Mouse (Mus musculus) intestine, embryonic 14.5 days (tissue): ENCODE measurements at regions not wholly inside any gene's neighbourhood (a gene's known extent, or its start where the extent isn't known, plus 50 kb on each side); places are given as distances from the start of the nearest gene placed in this dataset.
A peak's percentile ranks its signal among the peaks of the same experiment; 100 is the strongest.

Experiments
- ATAC-seq: fragments of 200-750 bp; cut with Nextera tagmentation; replicated peaks from 2 replicates; pipeline ENCODE4 v1.8.0; 2017; ENCODE audit warnings: low read depth, moderate number of reproducible peaks, moderate TSS enrichment, moderate library complexity; ENCODE audit not compliant: low FRiP score, low TSS enrichment
- DNase-seq: peaks from one replicate; pipeline ENCODE4 v3.0.0-alpha.2; 2018; ENCODE audit warnings: low spot score
- H3K27ac ChIP-seq: fragments of 300-500 bp; sonication (generic); 2 replicates; pipeline ENCODE4 v1.5.1; 2014; ENCODE audit warnings: low read depth, mild to moderate bottlenecking, control low read depth
- H3K27me3 ChIP-seq: fragments of 300-500 bp; sonication (generic); replicated peaks from 2 replicates; pipeline ENCODE4 v1.6.1; 2014; ENCODE audit warnings: low read length, control low read depth; ENCODE audit not compliant: control insufficient read depth, insufficient read depth
- H3K36me3 ChIP-seq: fragments of 300-500 bp; sonication (generic); 2 replicates; pipeline ENCODE4 v1.6.1; 2014; ENCODE audit warnings: low read length, control low read depth; ENCODE audit not compliant: control insufficient read depth, insufficient read depth
- H3K4me1 ChIP-seq: fragments of 300-500 bp; sonication (generic); replicated peaks from 2 replicates; pipeline ENCODE4 v1.6.1; 2014; ENCODE audit warnings: low read length, control low read depth, mixed read lengths; ENCODE audit not compliant: control insufficient read depth, insufficient read depth
- H3K4me2 ChIP-seq: fragments of 300-500 bp; sonication (generic); 2 replicates; pipeline ENCODE4 v1.6.1; 2014; ENCODE audit warnings: low read length
- H3K4me3 ChIP-seq: fragments of 300-500 bp; sonication (generic); 2 replicates; pipeline ENCODE4 v1.5.1; 2014; ENCODE audit warnings: low read depth, low read length, control low read depth, mixed read lengths
- H3K9ac ChIP-seq: fragments of 300-500 bp; sonication (generic); 2 replicates; pipeline ENCODE4 v1.6.1; 2014; ENCODE audit warnings: mild to moderate bottlenecking, low read length
- H3K9me3 ChIP-seq: fragments of 300-500 bp; sonication (generic); 2 replicates; pipeline ENCODE4 v1.6.1; 2016; ENCODE audit warnings: low read length, control low read depth; ENCODE audit not compliant: control insufficient read depth
- WGBS: fragments of 180-500 bp; shearing (Covaris S2); extraction: QIAGEN DNeasy Blood & Tissue Kit; methylation state at CpG from one replicate; pipeline ENCODE4 v1.1.7; 2014; 5-methylcytosine and 5-hydroxymethylcytosine counted together

GRCm38 (mm10) chr10:118592648-118593368, 152.0 kb downstream of the Ifng start:
- Histone ChIP-seq H3K36me3 (no peaks in the 10 kb centered on the region), H3K9me3 (no peaks in the 10 kb centered on the region), H3K27me3 (no peaks in the 10 kb centered on the region), H3K4me2 (no peak overlapping the region), H3K9ac (no peak overlapping the region), H3K4me1 (no peaks in the 10 kb centered on the region), H3K4me3 (no peak overlapping the region), H3K27ac (no peak overlapping the region)
- DNase-seq: peak; percentile 91
- 43% methylated on average over 16 of the region's 16 CpGs for WGBS
- ATAC-seq: no peak

DNA sequence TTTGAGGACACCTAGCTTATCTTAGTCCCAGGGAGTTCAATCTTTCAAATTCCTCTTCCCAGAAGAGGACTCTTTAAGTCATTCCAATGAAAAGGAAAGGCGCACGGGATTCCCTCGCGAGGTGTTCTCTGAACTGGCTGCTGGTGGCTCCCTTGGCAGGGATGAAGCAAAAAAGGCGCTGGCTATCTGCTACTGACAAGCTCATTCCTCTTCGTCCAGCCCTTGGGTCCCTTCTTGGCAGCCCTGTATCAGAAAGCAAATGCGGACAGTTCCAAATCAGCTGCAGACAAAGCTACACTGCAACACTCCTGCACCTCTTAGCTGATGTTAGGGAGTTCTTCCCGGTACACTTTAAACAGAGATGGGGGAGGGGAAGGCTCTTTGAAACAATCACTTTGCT, 155.4 kb downstream of the Ifng start:
- Histone ChIP-seq H3K4me3 (no peak overlapping the region), H3K36me3 (no peaks in the 10 kb centered on the region), H3K4me2 (no peak overlapping the region), H3K27ac (no peak overlapping the region), H3K9ac (no peak overlapping the region), H3K27me3 (no peaks in the 10 kb centered on the region), H3K9me3 (no peaks in the 10 kb centered on the region), H3K4me1 (no peaks in the 10 kb centered on the region)
- ATAC-seq: no peak
- no peak for DNase-seq
- 46% methylated on average over 8 of the region's 8 CpGs for WGBS

- no peak overlapping the region for H3K4me2 ChIP-seq
- 78% methylated on average over 4 of the region's 4 CpGs for WGBS
- H3K27ac ChIP-seq: no peak overlapping the region
- no peak overlapping the region for H3K9ac ChIP-seq
- H3K4me1 ChIP-seq: no peaks in the 10 kb centered on the region
- H3K36me3 ChIP-seq: no peaks in the 10 kb centered on the region
- no peaks in the 10 kb centered on the region for H3K9me3 ChIP-seq
- DNase-seq (no peak), ATAC-seq (no peak)
- no peak overlapping the region for H3K4me3 ChIP-seq
- no peaks in the 10 kb centered on the region for H3K27me3 ChIP-seq
These were observed 157.7 kb downstream of the Ifng start for GRCm38 (mm10) chr10:118598497-118598896.

DNA sequence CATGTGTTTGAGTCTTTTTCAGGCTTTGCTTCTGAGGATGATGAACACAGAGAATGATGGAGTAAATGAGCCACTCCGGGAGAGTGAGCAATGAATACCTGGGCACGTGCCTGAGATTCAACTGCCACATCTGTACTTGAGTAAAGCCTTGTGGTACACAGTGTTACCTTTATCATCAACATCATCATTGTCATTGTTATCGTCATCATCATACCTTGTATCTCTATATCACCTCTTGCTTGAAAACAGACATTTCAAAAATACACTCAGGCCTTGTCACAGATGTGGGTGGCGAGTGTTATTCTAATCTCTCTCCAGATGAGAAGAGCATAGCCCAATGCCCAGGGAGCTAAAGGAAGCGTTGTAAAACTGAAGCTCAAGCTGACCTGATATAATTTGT, 158.4 kb downstream of the Ifng start:
- Histone ChIP-seq H3K4me1 (no peaks in the 10 kb centered on the region), H3K9ac (no peak overlapping the region), H3K4me2 (no peak overlapping the region), H3K36me3 (no peaks in the 10 kb centered on the region), H3K27me3 (no peaks in the 10 kb centered on the region), H3K27ac (no peak overlapping the region), H3K4me3 (no peak overlapping the region), H3K9me3 (no peaks in the 10 kb centered on the region)
- WGBS: 91% methylated on average over 5 of the region's 5 CpGs
- DNase-seq (no peak), ATAC-seq (no peak)

- Histone ChIP-seq H3K27ac (no peak overlapping the region), H3K27me3 (no peaks in the 10 kb centered on the region), H3K9me3 (no peaks in the 10 kb centered on the region), H3K4me2 (no peak overlapping the region), H3K36me3 (no peaks in the 10 kb centered on the region), H3K4me3 (no peak overlapping the region), H3K9ac (no peak overlapping the region), H3K4me1 (no peaks in the 10 kb centered on the region)
- 81% methylated on average over 4 of the region's 4 CpGs for WGBS
- DNase-seq (no peak), ATAC-seq (no peak)
These were observed 158.8 kb downstream of the Ifng start for GRCm38 (mm10) chr10:118599610-118600009.

DNA sequence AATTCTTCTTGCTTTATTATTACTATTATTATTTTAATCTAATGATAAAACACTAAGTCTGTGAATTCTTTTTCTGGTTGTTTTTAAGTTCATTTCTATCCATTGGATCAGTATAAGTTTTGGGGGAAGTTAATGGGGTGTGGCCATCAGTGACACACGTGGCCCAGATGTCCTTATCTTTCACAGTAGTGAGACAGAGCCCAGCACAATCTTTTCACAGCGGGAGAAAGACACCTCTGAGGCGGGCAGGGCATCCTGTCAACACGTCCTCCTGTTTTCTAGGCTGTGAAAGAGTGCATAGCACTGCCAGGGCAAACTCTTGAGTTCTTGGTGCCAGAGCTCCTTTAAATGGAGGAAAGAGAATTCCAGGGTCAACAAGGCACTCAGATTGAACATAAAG, 162.1 kb downstream of the Ifng start:
- Histone ChIP-seq H3K4me3 (no peak overlapping the region), H3K27me3 (no peaks in the 10 kb centered on the region), H3K4me2 (no peak overlapping the region), H3K9ac (no peak overlapping the region), H3K27ac (no peak overlapping the region), H3K36me3 (no peaks in the 10 kb centered on the region), H3K4me1 (no peaks in the 10 kb centered on the region), H3K9me3 (no peaks in the 10 kb centered on the region)
- no peak for DNase-seq
- ATAC-seq: no peak
- WGBS: 67% methylated on average over 4 of the region's 4 CpGs

- H3K36me3 ChIP-seq: no peaks in the 10 kb centered on the region
- H3K9ac ChIP-seq: no peak overlapping the region
- no peak overlapping the region for H3K4me3 ChIP-seq
- H3K9me3 ChIP-seq: no peaks in the 10 kb centered on the region
- H3K27me3 ChIP-seq: no peaks in the 10 kb centered on the region
- WGBS: 86% methylated on average over 13 of the region's 13 CpGs
- H3K4me1 ChIP-seq: no peaks in the 10 kb centered on the region
- H3K27ac ChIP-seq: no peak overlapping the region
- DNase-seq (no peak), ATAC-seq (no peak)
- H3K4me2 ChIP-seq: no peak overlapping the region
These were observed 163.1 kb downstream of the Ifng start for GRCm38 (mm10) chr10:118603857-118604414.

DNA sequence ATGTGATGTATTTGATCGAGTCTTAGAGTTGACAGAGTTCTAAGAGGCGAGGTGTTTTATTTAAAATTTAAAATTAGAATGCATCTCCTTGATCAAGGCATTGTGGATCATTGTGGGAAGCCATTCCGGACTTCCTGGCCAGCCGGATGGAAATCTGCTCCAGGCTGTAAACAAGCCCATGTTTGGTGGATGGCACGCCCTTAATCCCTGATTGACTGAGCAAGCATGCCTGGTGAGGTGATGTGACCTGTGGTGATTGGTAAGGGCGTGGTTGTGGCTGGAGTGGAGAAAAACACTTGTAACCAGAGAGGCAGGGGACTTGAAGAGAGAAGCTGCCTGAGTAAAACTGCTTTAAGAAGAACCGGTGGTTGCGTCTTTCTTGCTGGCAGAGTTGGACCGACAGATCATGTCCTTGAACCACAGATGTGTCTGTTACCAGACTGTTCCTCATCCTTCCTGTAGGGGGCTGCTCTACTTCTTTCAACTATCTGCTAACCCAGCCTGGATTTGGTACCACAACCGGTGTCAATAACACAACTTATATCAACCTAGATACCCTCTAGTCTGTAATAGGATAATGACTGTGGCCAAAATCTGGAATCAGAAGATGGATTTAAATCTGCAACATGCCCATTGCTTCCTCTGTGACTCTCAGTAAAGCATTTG, 164.4 kb downstream of the Ifng start:
- Histone ChIP-seq H3K27ac (no peak overlapping the region), H3K36me3 (no peaks in the 10 kb centered on the region), H3K9me3 (no peaks in the 10 kb centered on the region), H3K4me1 (no peaks in the 10 kb centered on the region), H3K27me3 (no peaks in the 10 kb centered on the region), H3K4me3 (no peak overlapping the region), H3K9ac (no peak overlapping the region), H3K4me2 (no peak overlapping the region)
- DNase-seq (no peak), ATAC-seq (no peak)
- WGBS: 89% methylated on average over 10 of the region's 10 CpGs

DNA sequence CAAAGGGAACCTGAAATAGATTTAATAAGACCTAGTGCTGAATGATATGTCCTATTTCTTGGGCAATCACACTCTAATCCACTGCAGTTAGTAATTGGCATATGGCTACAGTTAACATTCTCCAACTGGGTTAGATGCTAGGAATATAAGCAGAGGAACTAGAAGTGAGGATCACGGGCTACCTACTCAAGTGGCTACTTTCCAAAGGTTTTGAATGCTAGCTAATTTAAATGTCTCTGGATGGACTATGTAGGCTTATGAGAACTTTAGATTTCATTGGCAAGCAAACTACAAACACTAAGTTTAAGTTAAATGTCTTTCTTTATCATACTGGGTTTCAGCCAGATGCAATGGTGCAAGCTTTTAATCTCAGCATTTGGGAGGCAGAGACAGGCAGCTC, 166.6 kb downstream of the Ifng start:
- H3K27ac ChIP-seq: no peak overlapping the region
- H3K4me3 ChIP-seq: no peak overlapping the region
- no peak overlapping the region for H3K9ac ChIP-seq
- no peaks in the 10 kb centered on the region for H3K27me3 ChIP-seq
- 90% methylated on average over 1 of the region's 1 CpGs for WGBS
- H3K4me2 ChIP-seq: no peak overlapping the region
- DNase-seq (no peak), ATAC-seq (no peak)
- H3K36me3 ChIP-seq: no peaks in the 10 kb centered on the region
- H3K9me3 ChIP-seq: no peaks in the 10 kb centered on the region
- H3K4me1 ChIP-seq: no peaks in the 10 kb centered on the region
